Mouse (Mus musculus): ENCODE results near the gene Scube1.

The Scube1 gene

DNA sequence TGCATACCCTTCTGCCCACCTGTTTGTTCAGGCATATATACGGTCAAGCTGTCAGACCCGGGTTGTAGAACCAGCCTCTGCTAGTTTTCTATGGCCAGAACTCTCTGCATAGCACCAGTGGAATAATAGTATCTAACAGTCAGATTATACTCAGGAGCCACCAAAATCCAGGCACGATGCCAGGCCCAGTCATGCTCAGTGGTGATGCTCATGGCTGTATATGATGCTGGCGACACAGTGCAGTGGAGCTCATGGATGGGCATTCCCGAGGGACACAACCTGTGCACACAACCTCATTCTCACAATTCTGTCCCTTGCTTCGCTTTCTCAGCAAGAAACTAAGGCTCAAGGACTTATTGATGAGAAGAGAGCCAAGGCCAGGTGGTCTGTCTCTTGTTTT is 58.8 kb downstream of the Scube1 start:
- DNase-seq (ENCODE audit: low spot score): no peak

DNA sequence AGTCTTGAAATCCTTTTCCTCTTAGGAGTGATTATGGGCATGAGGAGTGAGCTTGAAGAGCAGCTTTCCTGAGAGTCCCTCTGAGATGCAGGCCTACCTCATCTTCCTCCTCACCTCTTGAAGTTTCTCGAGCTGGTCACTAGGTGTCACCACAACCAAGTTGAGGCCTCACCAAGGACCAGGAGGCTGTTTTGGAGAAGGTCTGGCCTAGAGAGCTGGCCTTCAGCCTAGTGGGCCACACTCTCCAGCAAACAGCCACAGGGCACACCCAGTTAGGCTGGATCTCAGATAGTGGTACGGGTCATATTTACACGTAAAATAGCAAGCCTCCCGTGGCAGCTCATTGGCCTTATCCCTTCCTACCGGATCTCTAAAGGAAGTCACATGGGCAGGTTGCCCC is 60.1 kb downstream of the Scube1 start:
- DNase-seq (ENCODE audit: low spot score): no peak

DNA sequence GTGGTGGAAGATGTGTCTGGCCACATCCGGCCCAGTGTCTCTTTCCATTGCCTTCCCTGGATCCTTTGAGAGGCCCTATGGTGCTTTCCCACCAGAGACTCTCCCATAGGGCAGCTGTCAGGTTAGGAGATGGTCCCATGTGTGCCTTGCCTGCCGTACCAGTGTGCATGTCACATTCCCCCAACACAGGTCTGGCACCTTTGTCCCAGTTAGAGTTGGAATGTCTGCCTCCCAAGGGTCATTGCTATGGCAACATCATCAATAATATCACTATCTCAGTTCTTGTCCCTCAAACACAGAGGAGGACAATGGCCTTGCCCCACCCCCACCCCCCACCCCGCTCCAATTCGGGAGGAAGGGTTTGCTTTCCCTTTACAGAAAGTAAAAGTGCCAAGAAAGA is 61.8 kb downstream of the Scube1 start:
- no peak for DNase-seq (ENCODE audit: low spot score)

DNA sequence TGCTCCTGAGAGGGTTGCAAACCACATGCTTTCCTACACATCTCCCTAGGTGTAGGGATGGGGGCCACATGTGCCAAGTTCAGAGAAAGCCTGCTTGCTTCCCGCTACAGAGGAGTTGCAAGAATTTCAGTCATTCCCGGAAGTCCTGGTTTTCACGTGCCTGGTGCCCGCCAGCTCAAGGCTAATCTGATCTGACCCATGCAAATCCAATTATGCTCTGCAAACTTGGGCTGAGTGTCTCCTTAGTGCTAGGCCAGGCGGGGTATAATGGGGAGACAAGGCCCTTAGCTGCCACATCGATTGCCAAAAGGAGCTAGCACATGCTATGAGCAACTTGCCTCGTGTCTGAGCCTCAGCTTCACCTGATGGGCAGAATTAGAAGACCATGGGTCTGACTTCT is 62.7 kb downstream of the Scube1 start:
- DNase-seq (ENCODE audit: low spot score): no peak

DNA sequence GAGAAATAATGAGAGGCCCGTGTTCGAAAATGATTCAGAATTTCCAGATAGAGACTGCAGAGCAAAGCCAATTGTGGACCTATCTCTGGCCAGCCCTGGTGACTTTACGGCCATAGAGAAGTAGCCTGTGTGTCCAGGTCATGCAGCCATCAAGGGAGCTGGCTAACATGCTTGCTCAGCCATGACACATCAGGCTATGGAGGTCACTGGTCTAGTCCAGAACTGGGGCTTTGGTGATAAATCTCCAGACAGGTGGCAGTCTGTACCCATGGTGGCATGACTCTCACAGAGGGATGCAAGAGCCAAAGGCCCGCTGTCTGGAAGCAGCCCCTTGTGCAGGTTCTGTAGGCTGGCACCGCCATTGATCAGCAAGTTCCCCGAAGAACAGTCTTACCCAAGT is 82.3 kb downstream of the Scube1 start:
- no peak for DNase-seq (ENCODE audit: low spot score)

DNA sequence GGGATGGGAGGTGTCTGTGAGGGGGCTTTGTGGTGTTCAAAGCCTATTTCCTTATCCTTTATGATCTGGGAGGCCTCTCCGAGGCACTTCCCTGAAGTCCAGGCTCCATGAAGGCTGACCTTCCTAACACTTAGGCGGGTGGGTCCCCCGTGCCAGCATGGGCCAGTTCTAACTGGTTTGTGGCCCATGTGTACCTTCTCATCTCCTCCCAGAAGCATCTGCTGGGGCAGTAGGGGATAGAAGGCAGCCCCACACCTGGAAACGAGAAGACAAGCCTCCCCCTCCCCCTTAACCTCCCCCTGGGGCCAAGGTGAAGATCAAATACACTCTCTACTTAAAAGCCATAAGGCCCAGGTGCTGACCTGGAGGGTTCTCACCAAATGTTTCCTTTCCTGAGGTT is 84.6 kb downstream of the Scube1 start:
- no peak for DNase-seq (ENCODE audit: low spot score)

DNA sequence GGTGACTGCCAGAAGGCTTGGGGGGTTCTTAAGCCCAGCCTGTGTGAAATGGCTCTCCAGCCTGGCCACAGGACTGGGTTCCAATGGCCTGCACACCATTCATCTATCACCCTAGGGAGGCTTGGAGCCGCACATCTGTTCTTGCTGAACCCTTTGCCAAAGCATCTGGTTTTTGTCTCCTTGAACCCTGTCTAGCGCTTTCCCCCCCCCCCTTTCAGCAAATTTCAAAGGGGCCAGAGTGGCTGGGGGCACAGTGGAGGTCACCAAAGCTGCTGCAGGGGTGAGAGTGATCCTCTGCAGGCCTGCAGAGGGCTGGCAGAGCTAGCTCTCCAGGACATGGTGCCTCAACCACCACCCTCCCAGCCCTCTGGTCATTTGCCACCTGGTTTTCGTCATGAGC is 85.7 kb downstream of the Scube1 start:
- no peak for DNase-seq (ENCODE audit: low spot score)

DNA sequence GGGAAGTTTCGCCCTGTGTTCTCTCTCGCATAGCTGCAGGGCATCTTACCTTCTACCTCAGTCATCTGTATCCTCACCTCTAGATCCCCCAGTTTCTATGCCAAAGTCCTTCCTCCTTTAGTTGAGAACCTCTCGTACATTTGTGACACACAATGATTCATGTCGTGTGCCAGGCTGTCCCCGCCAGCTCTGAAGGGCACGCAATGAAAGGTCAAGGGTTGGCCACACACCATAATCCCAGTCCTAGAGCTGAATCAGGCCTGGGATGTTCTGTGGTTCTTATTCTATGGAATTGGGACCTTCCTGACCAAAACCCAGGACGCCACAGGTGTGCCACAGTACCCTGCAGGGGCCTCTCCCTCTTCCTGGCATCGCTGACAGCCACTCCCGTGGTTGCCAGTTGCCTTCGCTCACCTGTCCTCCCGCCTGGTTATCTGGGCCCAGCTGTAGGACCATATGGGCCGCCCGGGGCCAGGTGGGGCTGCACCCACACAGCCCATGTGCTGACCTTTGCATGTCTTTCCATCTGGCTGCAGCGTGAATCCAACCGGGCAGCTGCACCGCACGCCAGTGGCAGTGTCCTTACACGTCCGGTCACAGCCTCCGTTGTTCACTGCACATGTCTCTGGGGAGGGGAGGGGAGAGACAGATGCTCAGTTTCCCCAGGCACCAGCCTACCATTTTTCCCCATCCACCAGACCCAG is 86.5 kb downstream of the Scube1 start:
- no peak for DNase-seq (ENCODE audit: low spot score)

DNA sequence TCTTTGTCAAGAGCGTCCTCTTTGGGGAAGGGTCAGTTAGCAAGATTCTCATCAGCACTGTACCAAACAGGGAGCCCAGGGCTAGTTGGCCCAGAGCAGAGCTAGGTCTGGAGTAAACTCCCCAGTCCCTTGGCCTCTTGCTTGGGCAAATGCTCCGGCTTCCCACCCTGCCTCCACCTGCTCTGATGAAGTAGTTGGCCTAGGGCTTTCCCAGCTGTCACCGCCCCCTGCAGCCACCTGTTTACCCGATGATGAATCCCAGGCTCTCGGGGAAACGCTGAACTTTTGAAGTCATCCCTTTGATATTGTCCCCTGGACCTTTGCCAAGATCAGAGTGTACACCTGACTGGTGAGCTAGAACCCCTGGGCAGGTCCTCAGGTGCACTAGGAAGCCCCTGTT is 88.1 kb downstream of the Scube1 start:
- no peak for DNase-seq (ENCODE audit: low spot score)

DNA sequence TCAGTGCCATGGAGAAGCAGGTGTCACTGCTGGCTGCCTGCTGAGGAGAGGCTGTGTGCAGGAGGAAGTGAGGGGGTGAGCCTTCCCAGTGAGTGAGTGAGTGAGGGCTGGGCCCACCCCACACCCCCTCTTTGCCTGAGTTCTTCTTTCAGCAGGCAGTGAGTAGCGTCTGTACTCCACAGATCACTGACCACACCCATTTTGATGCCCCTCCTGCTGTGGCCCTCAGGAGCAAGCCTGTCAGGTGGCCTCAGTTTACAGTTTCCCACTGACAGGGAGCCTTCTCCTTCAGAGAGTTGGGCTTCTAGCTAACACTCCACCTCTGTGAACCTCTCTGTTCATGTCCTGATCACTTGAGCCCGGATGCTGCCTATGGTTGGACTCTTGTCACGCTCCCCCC is 89.6 kb downstream of the Scube1 start:
- no peak for DNase-seq (ENCODE audit: low spot score)

DNA sequence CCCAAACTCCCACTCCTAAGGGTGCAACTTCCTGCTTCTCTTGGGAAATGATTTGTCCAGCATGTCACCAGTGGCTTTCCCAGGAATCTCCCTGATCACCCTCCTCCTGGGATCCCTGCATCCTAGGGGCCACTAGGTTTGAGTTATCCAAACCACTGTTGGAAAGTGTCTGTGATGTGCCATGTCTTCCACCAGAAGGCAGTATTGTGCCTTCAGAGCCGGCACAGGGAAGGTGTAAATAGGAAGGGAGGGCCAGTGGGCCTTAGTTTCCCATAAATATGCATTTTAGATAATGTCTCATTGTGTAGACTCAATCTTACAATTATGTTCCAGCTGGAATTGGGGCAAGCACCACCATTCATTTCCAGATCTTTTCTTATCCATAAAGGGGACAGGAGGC is 90.7 kb downstream of the Scube1 start:
- no peak for DNase-seq (ENCODE audit: low spot score)

DNA sequence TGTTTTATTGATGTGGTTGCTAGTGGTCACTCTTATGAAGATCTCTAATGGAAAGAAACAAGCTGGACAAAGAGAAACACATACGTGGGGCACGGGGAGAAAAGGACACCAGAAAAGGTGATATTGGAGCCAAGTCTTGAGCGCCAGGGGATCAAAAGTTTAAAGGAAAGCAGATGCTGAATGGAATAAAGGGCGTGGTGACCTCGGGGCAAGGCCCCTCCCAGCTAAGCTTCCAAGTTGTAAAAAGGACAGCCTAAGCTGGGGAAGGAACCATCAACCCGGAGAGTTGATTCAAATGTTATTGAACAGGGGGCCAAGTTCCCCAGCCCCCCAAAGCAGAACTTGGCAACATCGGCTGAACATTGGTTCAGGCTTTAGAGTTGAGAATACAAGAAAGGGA is 93.8 kb downstream of the Scube1 start:
- DNase-seq (ENCODE audit: low spot score): no peak

DNA sequence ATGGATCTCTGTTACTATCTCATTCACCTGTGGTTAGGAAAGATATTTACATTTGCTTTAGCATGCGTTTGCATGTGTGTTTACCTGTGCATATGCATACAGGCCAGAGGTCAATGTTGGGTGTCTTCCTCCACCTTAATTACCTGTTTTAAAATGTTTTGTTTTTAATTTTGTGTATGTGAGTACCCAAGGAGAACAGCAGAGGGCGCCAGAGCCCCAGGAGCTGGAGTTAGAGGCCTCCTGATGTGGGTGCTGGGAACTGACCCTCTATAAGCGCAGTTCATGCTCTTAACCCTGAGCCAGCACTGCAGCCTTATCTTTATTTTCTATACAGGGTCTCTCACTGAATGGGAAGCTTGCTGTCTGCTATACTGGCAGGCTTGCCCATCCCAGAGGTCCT is 95.1 kb downstream of the Scube1 start:
- DNase-seq (ENCODE audit: low spot score): no peak

DNA sequence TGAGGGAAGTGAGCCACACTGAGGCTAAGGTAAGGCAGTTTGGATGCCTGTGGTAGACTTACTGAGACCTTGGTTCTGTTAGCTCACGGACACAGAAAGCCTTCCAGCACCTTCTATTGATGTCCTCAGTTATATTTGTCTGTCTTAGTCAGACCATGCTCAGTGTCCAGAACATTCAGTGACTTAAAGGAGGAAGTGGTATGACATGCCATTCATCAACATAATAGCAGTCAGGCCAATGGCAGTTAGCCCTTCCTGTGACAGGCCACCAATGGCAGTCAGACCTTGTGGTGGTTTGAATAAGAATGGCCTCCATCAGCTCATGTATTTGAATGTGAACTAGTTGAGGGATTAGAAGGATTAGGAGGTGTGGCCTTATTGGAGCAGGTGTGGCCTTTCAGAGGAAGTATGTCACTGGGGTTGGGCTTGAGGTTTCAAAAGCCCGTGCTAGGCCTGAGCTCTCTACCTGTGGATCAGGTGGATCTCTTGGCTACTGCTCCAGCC is 98.6 kb downstream of the Scube1 start:
- no peak for DNase-seq (ENCODE audit: low spot score)

DNA sequence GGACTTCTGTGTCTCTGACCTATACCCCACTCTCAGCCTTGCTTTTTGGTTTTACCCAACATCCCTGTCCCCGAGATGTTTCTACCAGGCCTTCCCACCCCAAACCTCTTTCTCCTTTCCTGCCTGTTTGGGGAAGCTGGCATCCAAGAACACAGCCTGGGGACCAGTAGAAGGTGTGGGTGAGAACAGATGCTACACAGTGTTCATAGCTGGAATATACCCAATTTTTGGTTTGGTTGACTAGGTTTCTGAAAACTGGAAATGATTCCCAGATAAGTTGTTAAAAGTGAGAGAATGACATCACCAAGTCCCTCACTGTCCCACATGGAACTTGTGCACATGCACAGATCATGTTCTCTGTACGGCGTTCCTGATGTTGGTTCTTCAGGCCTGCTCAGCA is 109.6 kb downstream of the Scube1 start:
- DNase-seq (ENCODE audit: low spot score): no peak

DNA sequence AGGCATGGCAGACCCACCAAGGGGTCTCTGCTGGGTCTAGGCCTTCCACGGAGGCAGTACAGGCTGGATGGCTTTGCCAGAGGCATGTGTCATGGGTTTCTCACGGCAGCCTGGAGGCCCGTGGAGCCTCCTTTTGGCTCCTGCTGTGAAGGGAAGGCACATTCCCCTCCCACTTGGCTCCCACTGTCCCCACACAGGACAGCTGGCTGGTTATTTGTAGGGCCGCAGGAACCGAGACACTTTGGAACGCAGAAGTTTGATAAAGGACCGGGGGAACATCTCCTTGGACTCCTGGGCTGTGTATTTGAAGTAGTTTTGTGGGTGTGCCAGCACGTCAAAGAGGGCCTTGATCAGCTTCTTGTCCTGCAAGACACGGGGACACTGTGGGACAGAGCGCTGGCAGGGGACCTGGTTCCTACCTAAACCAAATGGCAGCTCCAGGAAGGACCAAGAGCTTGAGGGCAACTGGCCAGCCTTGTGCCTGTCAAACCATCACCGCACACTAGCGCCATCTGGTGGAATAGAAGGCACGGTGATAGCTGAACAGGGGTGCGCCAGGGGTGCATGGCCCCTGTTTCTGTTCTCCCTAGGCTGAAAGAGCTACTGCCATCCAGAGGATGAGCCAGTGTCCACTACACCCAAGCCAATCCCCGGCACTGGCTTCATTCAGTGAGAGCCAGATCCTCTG is 117.6 kb downstream of the Scube1 start:
- peak; percentile 75 for DNase-seq (ENCODE audit: low spot score)

DNA sequence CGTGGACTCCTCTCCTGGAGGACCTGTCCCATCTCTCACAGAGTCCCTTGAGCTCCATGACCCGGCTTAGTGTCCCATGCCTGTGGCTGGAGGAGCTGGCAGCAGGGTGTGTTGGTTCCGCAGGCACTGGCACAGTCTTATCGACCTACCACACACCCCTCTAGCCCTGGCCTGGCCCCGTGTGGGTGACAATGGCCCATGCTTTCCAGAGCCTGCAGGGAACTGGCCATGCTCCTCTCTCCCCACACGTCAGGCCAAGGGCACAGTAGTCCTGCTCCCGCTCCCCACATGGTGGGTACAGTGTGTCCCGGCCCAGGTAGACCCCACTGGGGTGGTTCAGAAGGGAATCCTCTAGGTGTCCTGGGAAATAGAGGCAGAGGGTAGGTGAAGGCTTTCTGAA is 118.1 kb downstream of the Scube1 start:
- peak; percentile 70 for DNase-seq (ENCODE audit: low spot score)

DNA sequence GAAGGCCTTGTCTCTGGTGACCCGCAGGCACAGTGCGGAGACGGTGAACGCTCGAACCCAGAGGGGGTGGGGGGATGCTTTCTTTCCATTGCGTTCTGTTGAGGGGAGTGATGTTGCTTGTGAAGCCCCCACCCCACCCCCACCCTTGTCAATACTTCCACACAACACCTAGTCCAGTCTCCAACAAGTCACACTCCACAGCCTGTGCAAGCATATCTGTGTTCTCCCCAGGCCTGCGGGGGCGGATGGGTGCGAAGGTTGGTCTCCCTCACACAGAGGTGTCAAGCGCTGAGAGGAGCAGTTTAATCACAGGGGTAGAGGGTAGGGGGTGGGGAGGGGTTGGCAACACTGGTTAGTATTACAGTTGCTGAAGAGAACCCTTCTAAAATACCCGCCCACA is 118.6 kb downstream of the Scube1 start:
- DNase-seq (ENCODE audit: low spot score): no peak

DNA sequence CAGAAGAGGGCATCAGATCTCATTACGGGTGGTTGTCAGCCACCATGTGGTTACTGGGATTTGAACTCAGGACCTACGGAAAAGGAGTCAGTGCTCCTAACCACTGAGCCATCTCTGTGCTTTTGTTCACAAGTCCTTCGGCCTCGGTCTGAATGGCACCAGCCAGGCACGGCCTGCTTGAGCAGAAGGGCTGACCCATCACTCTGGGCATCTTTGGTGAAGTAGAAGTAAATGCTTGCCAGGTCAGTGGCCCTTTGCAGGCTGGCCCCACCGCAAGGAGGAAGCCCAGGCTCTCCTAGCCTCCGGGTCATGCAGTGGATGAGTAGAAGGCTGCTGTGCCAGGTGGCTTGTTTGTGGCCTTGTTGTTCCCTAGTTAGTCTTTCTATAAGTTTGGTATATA is 121.4 kb downstream of the Scube1 start:
- DNase-seq (ENCODE audit: low spot score): no peak

DNA sequence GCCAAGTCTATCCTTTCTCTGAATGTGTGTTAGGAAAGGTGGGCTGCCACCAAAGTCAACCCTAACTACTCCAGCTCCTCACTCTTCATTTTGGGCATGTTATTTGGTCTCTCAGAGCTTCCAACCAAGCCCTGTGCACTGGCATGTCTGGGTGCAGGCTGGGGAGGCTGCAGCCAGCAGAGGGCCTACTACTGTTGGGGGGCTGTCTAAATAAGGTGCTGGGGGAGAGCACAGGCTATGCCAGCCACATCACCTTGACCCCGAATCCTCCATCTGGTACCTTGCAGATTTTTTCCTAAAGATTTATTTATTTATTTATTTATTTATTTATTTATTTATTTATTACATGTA is 121.8 kb downstream of the Scube1 start:
- no peak for DNase-seq (ENCODE audit: low spot score)

DNA sequence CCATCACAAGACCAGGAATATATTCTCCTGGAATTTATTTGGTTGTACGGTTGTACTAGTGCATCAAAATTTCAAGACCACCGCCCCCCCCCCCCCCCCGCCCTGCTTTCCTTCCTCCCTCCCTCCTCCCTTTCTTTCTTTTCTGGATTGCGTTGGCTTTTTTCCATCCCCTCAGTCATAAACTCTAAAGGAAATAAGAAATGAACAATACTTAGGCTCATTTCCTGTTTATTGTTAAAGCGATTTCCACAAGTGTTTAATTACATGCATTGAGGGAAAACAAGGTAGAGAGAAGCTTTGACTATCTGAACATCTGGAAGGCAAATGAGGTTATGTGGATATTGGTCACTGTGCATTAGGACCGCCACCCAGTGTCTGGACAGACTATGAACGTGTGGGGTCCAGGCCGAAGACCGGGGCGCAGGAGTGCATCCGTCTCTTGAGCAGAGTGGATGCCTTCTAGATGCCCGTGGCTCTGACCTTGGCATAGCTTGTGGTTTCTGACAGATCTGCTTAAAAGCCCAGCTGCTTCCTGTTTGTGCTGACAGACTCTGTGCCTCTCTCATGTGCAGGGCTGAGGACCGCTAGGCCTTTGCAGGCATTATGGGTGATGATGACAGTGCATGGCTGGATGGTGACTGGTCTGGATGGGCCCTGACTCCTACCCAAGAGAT is 122.3 kb downstream of the Scube1 start:
- DNase-seq (ENCODE audit: low spot score): peak; percentile 45

DNA sequence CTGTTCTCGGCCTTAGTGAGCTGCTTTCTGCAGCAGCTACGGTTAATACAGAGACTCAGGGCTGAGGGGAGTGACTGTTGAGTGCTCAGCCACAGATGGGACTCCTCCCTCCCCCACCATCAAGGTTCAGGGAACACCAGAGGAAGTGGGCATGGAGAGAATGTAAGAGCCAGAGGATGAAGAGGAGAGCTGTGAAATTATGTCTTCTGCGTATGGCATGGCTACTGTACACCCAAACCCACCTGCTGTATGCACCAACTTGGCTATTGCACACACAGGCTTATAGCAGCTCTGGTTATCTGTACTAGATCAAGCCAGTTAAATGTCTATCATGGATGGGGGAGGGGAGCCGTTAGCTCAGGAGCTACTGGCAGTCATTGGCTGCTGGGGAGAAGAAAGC is 123.6 kb downstream of the Scube1 start:
- no peak for DNase-seq (ENCODE audit: low spot score)

DNA sequence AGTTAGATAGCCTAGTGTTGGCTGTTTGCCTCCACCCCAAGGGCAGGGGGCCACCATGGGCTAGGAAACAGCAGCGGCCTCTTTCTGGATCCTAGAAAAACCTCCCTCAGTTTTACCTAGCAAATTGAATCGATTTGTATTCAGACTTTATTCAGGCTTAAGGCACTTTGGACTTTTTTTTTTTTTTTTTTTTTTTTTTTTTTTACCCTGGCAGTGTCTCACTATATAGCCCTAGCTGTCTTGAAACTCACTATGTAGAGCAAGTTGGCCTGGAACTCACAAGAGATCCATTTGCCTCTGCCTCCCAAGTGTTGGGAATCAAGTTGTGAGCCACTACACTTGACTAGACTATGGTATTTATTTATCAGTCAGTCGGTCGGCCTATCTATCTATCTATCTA is 128.0 kb downstream of the Scube1 start:
- DNase-seq (ENCODE audit: low spot score): no peak

DNA sequence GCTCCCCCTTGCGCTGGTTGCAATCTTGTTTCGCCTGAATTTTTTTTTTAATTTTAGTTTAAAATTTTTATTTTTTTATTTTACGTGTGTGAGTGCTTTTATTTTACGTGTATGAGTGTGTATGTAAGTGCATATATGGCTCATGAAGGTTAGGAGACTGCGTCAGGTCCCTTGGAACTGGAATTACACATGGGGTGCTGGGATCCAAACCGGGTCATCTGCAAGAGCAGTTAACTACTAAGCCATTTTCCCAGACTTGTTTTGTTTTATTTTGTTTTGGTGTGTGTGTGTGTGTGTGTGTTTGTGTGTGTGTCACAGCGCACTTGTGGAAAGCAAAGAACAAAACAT is 129.5 kb downstream of the Scube1 start:
- DNase-seq (ENCODE audit: low spot score): no peak
